Mouse (Mus musculus) heart, embryonic 13.5 days (tissue): ENCODE results near the gene Mapk8ip1. TPM values are rescaled to one million over a fixed set of nuclear protein-coding genes. Genes with fewer than 3 reads are reported as not detected.
A peak's percentile ranks its signal among the peaks of the same experiment; 100 is the strongest.
"Not testable (repeated sequence)": the region's sequence is repeated elsewhere in the genome, so short reads cannot be mapped to it uniquely, and the experiment has no call there.

Source experiments
- ATAC-seq: fragments of 200-750 bp; cut with Nextera tagmentation; 2 replicates; pipeline ENCODE4 v1.8.0; 2017; ENCODE audit warnings: moderate TSS enrichment; ENCODE audit not compliant: insufficient number of reproducible peaks, low FRiP score, low TSS enrichment; ENCODE audit errors: extremely low read depth
- H3K27ac ChIP-seq: fragments of 300-500 bp; sonication (generic); replicated peaks from 2 replicates; pipeline ENCODE4 v1.5.1; 2015; ENCODE audit warnings: moderate library complexity, mild to moderate bottlenecking, inconsistent platforms
- H3K27me3 ChIP-seq: fragments of 300-500 bp; sonication (generic); replicated peaks from 2 replicates; pipeline ENCODE4 v1.6.1; 2015; ENCODE audit warnings: mild to moderate bottlenecking, inconsistent platforms
- H3K36me3 ChIP-seq: fragments of 300-500 bp; sonication (generic); 2 replicates; pipeline ENCODE4 v1.6.1; 2015; ENCODE audit warnings: mild to moderate bottlenecking, inconsistent platforms
- H3K4me1 ChIP-seq: fragments of 300-500 bp; sonication (generic); 2 replicates; pipeline ENCODE4 v1.6.1; 2015; ENCODE audit warnings: inconsistent platforms
- H3K4me2 ChIP-seq: fragments of 300-500 bp; sonication (generic); 2 replicates; pipeline ENCODE4 v1.6.1; 2015; ENCODE audit warnings: inconsistent platforms, mild to moderate bottlenecking, moderate library complexity
- H3K4me3 ChIP-seq: fragments of 300-500 bp; sonication (generic); 2 replicates; pipeline ENCODE4 v1.5.1; 2015; ENCODE audit warnings: moderate library complexity, mild to moderate bottlenecking, inconsistent platforms
- H3K9ac ChIP-seq: fragments of 300-500 bp; sonication (generic); 2 replicates; pipeline ENCODE4 v1.6.1; 2015; ENCODE audit warnings: inconsistent platforms, mild to moderate bottlenecking, moderate library complexity
- H3K9me3 ChIP-seq: fragments of 300-500 bp; sonication (generic); 2 replicates; pipeline ENCODE4 v1.6.1; 2016; ENCODE audit warnings: inconsistent platforms
- WGBS: fragments of 180-500 bp; shearing (Covaris S2); methylation state at CpG from one replicate; pipeline ENCODE4 v1.1.7; 2015; ENCODE audit warnings: mixed read lengths; 5-methylcytosine and 5-hydroxymethylcytosine counted together
- polyA plus RNA-seq: library from polyadenylated mRNA; unstranded; fragments of >200 nt; fragmentation: Nextera tagmentation; extraction: Ambion mirVana; gene quantifications from 2 replicates; pipeline ENCODE4 v1.2.1, GENCODE M21; 2015

Gene Mapk8ip1
- polyA plus RNA-seq, 1 experiment from 2014 or later: 7.5 TPM

- Histone ChIP-seq H3K27ac (no peak overlapping the region), H3K4me2 (no peak overlapping the region), H3K27me3 (peaks cover 38% of the 10 kb centered on the region), H3K4me1 (peaks cover 7% of the 10 kb centered on the region), H3K9ac (no peak overlapping the region), H3K36me3 (peaks cover 46% of the 10 kb centered on the region), H3K9me3 (no peaks in the 10 kb centered on the region), H3K4me3 (no peak overlapping the region)
- WGBS: 74% methylated on average over 4 of the region's 4 CpGs
- no peak for ATAC-seq
Observed at GRCm38 (mm10) chr2:92402591-92403326, 1.7 kb upstream of the Mapk8ip1 start.

DNA sequence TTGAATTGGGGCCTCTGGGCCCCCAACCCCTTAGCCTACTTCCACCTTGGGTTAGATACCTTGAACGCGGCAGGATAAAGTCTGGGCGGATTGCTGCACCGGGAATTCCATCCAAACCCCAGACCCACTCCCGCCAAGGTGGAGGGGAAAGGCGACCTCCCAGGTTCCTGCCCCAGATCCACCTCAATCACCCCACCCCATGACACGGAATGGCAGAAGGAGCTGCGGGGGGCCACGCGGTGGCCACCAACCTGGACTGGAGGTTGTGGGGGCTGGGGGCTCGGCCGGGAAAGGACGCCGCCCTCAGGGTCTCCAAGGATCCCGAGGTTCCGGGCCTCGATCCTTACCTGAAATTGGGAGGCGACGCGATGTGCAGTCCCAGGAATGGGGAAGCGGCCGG is 381 bp downstream of the Mapk8ip1 start:
- 6% methylated on average over 20 of the region's 22 CpGs for WGBS
- Histone ChIP-seq H3K9me3 (no peaks in the 10 kb centered on the region), H3K4me2 (peak overlapping the region; percentile 96), H3K27me3 (peaks cover 52% of the 10 kb centered on the region), H3K9ac (peak overlapping the region; percentile 80), H3K4me1 (peaks cover 7% of the 10 kb centered on the region), H3K36me3 (peaks cover 27% of the 10 kb centered on the region), H3K27ac (no peak overlapping the region), H3K4me3 (peak overlapping the region; percentile 69)
- no peak for ATAC-seq

GRCm38 (mm10) chr2:92399877-92400276 is 1.2 kb downstream of the Mapk8ip1 start:
- WGBS: 87% methylated on average over 2 of the region's 4 CpGs
- Histone ChIP-seq H3K27me3 (peaks cover 59% of the 10 kb centered on the region), H3K36me3 (peaks cover 19% of the 10 kb centered on the region)
- H3K4me3 ChIP-seq, H3K9me3 ChIP-seq, H3K4me1 ChIP-seq, ATAC-seq, H3K4me2 ChIP-seq, H3K27ac ChIP-seq, H3K9ac ChIP-seq: not testable (repeated sequence)

GRCm38 (mm10) chr2:92397436-92397835 is 3.6 kb downstream of the Mapk8ip1 start:
- WGBS: 63% methylated on average over 1 of the region's 1 CpGs
- ATAC-seq: no peak
- peaks cover 81% of the 10 kb centered on the region for H3K27me3 ChIP-seq

GRCm38 (mm10) chr2:92395535-92395934 is 5.5 kb downstream of the Mapk8ip1 start:
- no peaks in the 10 kb centered on the region for H3K36me3 ChIP-seq
- H3K27ac ChIP-seq: no peak overlapping the region
- no peak overlapping the region for H3K4me3 ChIP-seq
- H3K4me1 ChIP-seq: peaks cover 17% of the 10 kb centered on the region
- peaks cover 84% of the 10 kb centered on the region for H3K27me3 ChIP-seq
- ATAC-seq: no peak
- H3K9me3 ChIP-seq: no peaks in the 10 kb centered on the region
- H3K4me2 ChIP-seq: no peak overlapping the region
- 78% methylated on average over 3 of the region's 3 CpGs for WGBS
- no peak overlapping the region for H3K9ac ChIP-seq

More at GRCm38 (mm10) chr2:92397436-92397835, 3.6 kb downstream of the Mapk8ip1 start:
- H3K4me1 ChIP-seq: peaks cover 11% of the 10 kb centered on the region
- H3K9ac ChIP-seq: no peak overlapping the region
- no peak overlapping the region for H3K27ac ChIP-seq
- no peak overlapping the region for H3K4me2 ChIP-seq
- H3K9me3 ChIP-seq: no peaks in the 10 kb centered on the region
- H3K36me3 ChIP-seq: no peaks in the 10 kb centered on the region
- no peak overlapping the region for H3K4me3 ChIP-seq

DNA sequence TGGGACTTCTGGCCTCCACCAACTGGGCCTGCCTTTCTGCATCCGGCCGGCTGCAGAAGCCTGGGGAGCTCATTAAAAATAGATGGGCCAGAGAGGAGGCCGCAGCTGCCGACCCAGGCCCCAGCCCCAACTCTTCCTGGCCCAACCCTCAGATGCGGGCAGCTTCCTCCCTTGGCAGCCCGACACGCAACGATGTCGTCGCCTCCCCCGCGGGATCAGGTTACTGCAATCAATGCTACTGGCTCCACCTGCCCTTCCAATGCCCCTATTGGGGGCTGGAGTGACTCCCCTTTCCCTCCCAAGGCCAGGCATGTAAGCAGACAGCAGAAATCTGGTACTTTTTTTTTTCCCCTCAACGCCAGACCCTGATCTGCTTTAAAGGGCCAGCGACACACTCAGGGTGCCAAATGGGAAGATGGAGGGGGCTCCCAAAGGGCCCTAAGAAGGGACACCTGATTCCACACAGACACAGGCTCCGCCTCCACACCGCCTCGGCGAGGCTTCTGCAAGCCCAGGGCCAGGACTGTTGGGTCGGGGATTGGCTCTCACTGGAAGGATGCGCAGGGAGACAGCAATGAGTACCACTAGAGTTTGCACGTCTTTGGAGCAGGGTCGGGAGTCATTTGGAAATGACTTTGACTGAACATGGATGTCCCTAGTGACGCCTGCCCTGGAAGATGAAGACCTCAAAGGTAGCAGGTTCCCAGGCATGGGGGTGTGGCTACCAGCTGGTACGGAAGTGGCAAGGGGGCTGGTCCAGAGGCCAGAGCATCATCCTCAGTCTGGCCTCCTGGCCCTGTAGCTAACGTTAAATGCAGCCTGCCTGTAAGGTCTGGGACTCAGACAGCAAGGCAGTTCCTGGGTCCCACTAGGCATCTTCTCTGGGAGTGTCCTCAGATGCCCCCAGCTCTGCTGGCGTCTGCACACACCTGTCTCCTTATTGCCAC is 8.5 kb downstream of the Mapk8ip1 start:
- Histone ChIP-seq H3K27me3 (peaks cover 82% of the 10 kb centered on the region), H3K4me3 (peak overlapping the region; percentile 42), H3K9me3 (no peaks in the 10 kb centered on the region), H3K36me3 (no peaks in the 10 kb centered on the region), H3K9ac (peak overlapping the region; percentile 74), H3K4me1 (peaks cover 44% of the 10 kb centered on the region), H3K27ac (0 out of 2 replicates have a peak overlapping the region, but pooled peaks have one; percentile 21), H3K4me2 (peak overlapping the region; percentile 64)
- WGBS: 5% methylated on average over 26 of the region's 26 CpGs
- ATAC-seq: no peak

GRCm38 (mm10) chr2:92391703-92392317 is 9.3 kb downstream of the Mapk8ip1 start:
- Histone ChIP-seq H3K27ac (0 out of 2 replicates have a peak overlapping the region, but pooled peaks have one; percentile 21), H3K4me1 (peaks cover 44% of the 10 kb centered on the region), H3K36me3 (no peaks in the 10 kb centered on the region), H3K4me3 (peak overlapping the region; percentile 42), H3K4me2 (peak overlapping the region; percentile 64), H3K9ac (peak overlapping the region; percentile 74), H3K9me3 (no peaks in the 10 kb centered on the region), H3K27me3 (peaks cover 87% of the 10 kb centered on the region)
- ATAC-seq: no peak
- 31% methylated on average over 11 of the region's 11 CpGs for WGBS

DNA sequence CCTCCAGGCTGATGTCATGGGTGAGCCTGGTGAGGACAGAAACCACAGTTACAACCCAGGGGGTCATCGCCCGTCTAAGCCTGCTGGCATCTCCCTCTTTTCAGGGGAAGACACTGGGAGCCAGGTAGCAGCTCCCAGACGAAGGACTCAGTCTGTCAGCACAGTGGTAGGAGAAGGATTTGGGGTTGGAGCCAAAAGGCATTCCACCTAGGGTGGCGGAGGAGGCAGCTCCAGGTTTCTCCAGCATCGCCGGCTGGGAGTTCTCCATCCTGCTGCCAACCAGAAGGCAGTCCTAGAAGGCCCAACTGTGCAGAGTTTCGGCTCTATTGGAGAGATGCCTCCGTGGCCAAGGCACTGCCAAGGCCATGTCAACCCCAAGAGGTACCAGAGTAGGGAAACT is 9.9 kb downstream of the Mapk8ip1 start:
- Histone ChIP-seq H3K36me3 (peaks cover 5% of the 10 kb centered on the region), H3K27me3 (peaks cover 83% of the 10 kb centered on the region), H3K4me1 (peaks cover 44% of the 10 kb centered on the region), H3K4me2 (no peak overlapping the region), H3K9ac (no peak overlapping the region), H3K27ac (no peak overlapping the region), H3K4me3 (no peak overlapping the region), H3K9me3 (no peaks in the 10 kb centered on the region)
- ATAC-seq: no peak
- WGBS: 79% methylated on average over 8 of the region's 8 CpGs

- 68% methylated on average over 6 of the region's 6 CpGs for WGBS
- no peaks in the 10 kb centered on the region for H3K9me3 ChIP-seq
- H3K9ac ChIP-seq: no peak overlapping the region
- ATAC-seq: no peak
- H3K4me1 ChIP-seq: peaks cover 44% of the 10 kb centered on the region
- peaks cover 12% of the 10 kb centered on the region for H3K36me3 ChIP-seq
- H3K27ac ChIP-seq: no peak overlapping the region
- H3K4me2 ChIP-seq: peak overlapping the region; percentile 91; the same call in 1 of the 2 replicates
- no peak overlapping the region for H3K4me3 ChIP-seq
- H3K27me3 ChIP-seq: peaks cover 76% of the 10 kb centered on the region
Observed at GRCm38 (mm10) chr2:92390206-92390930, 10.7 kb downstream of the Mapk8ip1 start.

GRCm38 (mm10) chr2:92389645-92390044 is 11.4 kb downstream of the Mapk8ip1 start:
- Histone ChIP-seq H3K27ac (no peak overlapping the region), H3K9me3 (no peaks in the 10 kb centered on the region), H3K36me3 (peaks cover 14% of the 10 kb centered on the region), H3K4me1 (peaks cover 44% of the 10 kb centered on the region), H3K4me3 (peak overlapping the region; percentile 72), H3K27me3 (peaks cover 69% of the 10 kb centered on the region), H3K9ac (no peak overlapping the region), H3K4me2 (peak overlapping the region; percentile 91)
- WGBS: 11% methylated on average over 10 of the region's 10 CpGs
- ATAC-seq: no peak
